Mouse (Mus musculus) kidney, adult 2 months (tissue): Measurements from ENCODE around the gene Rrn3.

Experiments
- CTCF ChIP-seq: fragments of 200-500 bp; conservative IDR thresholded peaks from 2 replicates; pipeline ENCODE4 v1.5.1; 2011; ENCODE audit warnings: low read depth, mild to moderate bottlenecking, control low read depth, low read length, moderate library complexity, mixed read lengths; ENCODE audit not compliant: insufficient read depth, insufficient read length
- POLR2A ChIP-seq: fragments of 200-500 bp; IDR thresholded peaks from one replicate; pipeline ENCODE4 v1.6.1; 2011; ENCODE audit warnings: low read depth, low read length, control low read depth

DNA sequence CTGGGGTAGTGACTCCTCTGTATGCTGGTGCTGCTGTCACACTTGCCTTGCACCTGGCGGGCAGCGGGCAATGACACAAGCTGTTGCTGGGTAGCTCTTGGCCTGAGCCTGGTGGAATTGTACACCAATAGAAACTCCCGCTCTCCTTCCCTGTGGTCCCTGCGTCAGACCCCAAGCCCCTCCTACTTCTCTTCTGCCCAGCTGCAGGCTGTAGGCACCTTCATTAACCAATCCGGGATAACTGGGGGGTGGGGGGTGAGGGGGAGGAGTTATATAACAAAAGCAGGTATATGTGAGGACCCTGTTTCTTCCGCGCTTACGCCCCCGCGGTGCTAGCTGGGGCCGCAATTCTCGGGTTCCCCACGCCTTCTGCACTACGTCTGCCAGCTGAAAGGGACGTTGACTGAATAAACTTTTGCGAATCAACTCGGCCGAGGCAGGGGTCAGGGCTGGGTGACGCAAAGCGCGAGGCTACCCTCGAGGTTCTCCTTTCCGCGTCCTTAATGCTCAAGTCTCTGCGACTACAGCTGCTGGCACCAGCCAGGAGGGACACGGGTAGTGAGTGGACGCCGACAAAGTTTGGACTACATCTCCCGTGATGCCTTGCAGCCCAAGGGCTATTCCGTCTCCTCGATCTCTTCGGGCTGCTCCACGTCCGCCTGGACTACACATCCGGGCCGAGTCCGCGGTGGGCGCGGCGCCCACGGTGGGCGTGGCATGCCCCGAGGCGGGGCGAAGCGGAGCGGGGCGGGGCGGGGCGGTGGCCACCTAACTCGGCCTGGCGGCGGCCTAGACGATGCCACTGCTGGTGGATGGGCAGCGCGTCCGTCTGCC is 38.3 kb downstream of the Rrn3 start, which contains the start of gene Ntan1:
- TF ChIP-seq CTCF: no peak
- peak; percentile 59 for TF ChIP-seq POLR2A
